Mouse (Mus musculus): ENCODE data around the gene Llph.

The Llph gene

GRCm38 (mm10) chr10:120279482-120280128 lies 52.7 kb downstream of the Llph start:
- no peak for DNase-seq (ENCODE audit: low read depth, low spot score)

- no peak for DNase-seq (ENCODE audit: low read depth, low spot score)
These were observed 53.5 kb downstream of the Llph start for GRCm38 (mm10) chr10:120280375-120280774.

GRCm38 (mm10) chr10:120281700-120282099 lies 54.8 kb downstream of the Llph start:
- DNase-seq (ENCODE audit: low read depth, low spot score): no peak
